Mouse (Mus musculus) spleen, postnatal 4 days (tissue): Measurements from ENCODE around the gene Plekho2.

ENCODE experiments used
- DNase-seq, 2 experiments: peaks; one replicate each; pipeline ENCODE4 v3.0.0; 2022; ENCODE audit warnings: low spot score in 2 of 2

Gene Plekho2

DNA sequence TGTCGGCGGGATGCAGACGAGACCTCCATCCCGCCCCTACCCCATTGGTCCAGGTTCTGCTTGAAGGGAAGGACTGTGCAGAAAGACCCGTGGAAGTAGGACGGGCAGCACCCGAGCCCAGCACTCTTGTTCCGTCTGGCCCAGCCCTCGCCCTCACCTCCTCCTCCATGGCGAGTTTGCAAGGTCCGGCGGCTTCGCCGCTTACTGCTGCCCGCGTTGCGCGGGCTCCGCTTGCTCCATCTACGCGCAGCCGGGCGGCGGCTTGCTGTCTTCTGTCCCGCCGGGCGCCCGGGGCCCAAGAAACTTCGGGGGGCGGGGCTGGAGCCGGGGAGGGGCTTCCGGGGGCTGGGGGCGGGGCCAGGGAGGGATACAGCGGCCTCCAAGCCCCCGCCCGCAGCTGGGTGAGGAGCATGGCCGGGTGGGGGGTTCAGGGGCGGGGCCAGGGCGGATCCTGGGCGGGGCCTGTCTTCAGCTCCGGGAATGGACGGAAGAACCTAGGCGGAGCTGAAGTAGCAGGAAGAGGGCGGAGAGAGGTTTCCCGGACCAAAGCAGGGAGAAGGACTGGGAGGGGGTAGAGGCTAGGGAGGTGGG lies at the start of gene Plekho2:
Gene Plekho2, minus strand, starts transcription at position 260 of the 591 bp plus-strand sequence.
- peak; percentile 94 to 97 for DNase-seq

DNA sequence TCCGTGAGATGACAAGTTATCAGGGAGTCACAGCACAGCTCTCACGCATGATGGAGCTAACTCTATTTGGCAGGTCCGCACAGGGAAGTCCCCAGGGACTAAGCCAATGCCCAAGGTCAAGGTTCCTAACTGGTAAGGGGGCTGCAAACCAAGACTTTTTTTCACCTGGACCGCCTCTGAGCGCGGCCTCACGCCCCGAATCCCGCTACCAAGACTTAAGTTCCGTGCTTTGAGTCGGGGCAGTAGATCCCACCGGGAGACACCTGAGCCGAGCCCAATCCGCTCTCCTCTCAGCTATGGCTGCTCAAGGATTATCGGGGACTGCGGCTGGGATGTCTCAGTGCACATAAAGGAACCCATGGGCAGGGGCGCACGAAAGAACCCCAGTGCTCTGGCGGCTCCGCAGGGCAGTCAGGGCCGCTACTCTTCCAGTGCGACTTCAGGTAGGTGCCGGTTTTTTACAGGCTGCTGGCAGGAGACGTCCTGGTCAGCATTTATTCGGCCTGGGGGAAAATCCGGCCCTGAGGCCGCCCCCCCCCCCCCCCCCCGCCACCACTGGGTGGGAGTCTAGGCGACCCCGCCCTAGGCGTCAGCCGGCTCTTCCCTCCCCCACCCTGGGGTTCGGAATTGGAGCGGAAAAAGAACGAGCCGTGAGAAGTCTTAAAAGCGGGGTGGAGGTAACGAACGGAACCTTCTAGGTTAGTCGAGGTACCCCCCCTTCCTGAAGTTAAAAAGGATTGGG lies 49.4 kb upstream of the Plekho2 start, which contains the start of gene Rbpms2:
Gene Rbpms2, plus strand, starts transcription at position 624 of the 742 bp plus-strand sequence.
- DNase-seq = no peak

DNA sequence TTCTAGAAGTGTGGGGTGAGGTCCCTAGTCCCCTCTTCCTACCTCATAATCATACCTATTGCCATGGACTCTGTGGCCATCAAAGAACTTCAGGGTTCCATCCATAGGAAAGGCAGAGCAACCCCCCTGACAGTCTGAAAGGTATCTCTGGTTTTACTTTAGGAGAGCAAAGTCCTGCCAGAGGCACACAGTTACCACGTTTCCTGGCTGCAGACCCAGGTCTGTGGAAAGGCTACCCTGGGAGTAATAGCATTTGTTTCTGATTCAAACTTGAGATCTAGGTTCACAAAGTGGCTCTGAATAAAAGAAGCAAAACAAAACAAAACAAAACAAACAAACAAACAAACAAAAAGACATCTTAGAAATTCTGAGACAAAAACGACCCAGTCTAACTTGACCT lies 44.4 kb upstream of the Plekho2 start:
- DNase-seq = no peak

DNA sequence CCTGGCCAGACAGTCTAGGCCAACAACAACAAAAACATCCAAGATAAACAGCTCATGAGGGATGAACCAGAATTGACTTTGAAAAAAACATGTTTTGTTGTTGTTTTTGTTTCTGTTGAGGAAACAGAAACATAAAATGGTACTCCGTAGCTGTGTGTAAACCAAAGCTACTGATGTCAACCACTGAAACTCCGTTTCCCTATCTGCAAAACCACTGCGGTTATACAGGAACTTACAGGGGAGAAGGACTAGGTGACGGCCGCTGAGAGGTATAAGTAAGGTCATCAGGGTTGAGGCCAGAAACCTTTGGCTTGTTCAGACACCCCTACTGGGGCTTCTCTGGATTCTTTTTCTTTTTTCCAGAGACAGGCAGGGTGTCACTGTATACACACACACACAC lies 43.0 kb upstream of the Plekho2 start:
- no peak for DNase-seq

DNA sequence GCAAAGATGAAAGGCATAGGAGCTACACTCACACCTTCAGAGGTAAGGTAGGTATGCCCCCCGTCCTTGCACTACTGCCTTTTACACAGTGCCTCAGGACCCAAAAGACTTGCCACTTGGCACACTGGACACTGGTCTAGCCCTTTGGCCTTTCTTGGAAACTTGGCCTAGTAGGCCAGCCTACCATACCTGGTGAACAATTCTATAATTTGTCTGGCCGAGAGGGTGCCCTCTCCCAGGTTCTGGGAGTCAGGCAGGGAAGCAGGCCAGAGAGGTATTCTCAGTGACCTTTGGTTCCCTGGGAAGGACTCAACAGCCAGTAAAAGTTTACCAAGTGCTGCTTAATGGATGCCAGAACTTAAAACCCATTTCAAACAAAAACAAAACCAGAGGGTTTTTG lies 41.8 kb upstream of the Plekho2 start:
- DNase-seq = no peak

DNA sequence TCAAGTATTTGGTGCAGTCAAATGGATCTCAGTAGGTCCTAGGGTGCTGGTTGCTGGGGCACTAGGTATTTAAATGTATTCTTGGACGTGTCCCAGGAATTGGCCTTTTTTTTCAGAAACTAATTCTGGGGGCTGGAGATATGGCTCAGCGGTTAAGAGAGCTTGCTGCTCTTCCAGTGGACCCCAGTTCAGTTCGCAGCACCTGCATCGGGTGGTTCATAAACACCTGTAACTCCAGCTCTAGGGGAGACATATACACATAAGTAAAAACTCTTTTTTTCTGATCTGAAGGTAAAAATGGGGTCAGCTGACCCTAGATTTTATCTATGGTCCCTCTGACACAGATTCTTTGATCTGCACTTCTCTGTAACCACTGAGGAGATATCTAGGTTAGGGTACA lies 41.4 kb upstream of the Plekho2 start:
- DNase-seq = no peak

DNA sequence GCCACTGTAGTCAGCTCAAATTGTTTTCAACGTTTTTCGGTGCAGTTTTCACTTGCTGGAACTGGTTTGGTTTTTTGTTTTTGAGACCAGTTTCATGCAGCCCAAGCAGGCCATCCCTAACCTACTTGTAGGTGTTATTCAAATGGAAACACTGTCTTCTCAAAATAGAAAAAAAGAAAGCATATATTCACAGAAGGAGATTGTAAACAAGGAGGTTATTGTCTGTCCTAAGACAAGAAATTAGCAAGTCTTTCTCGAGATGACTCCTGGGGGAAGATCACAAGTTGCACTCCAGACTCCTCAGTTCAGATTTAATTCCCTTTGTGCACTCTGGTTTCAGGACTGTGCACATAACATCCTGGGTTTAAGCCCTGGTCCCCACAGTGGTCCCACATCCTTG lies 39.5 kb upstream of the Plekho2 start:
- no peak for DNase-seq

DNA sequence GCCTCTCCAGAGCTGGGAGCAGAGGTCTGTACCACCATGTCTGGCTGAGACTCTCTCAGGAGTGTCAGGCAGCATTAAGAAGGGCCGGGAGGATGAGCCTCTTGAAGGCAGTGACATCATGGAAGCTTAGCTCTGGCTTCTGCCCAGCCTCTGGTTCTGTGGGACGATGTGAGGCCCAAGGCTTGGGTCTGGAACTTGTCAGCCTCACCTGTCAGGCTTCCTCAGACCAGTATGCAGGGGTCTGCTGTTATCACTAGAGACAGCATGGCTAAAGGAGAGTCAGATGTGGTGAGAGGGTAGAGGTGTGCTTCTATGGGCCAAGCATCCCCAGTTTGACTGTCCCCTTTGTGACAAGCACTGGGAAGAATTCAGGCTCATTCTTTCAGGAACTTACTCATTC lies 33.3 kb upstream of the Plekho2 start:
- no peak for DNase-seq

DNA sequence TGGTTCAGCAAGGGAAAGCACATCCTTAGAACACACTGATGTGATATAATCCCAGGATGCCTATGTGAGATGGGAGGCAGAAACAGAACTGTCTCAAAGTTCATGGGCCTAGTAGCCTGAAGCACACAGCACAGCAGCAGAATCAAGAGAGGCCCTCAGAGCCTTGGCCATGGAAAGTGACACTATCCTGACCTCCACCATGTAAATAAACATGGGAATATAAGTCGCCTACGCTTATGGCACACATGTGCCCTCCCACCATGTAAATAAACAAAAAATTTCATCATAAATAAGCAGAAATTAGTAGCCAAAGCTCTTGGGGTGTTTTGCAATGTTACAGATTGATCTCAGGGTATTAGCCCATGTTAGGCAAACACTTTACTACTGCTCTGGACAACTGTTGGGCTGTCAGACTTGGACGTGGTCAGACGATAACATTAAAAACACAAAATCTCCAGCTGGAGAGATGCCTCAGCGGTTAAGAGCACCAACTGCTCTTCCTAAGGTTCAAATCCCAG lies 32.2 kb upstream of the Plekho2 start:
- DNase-seq = no peak

DNA sequence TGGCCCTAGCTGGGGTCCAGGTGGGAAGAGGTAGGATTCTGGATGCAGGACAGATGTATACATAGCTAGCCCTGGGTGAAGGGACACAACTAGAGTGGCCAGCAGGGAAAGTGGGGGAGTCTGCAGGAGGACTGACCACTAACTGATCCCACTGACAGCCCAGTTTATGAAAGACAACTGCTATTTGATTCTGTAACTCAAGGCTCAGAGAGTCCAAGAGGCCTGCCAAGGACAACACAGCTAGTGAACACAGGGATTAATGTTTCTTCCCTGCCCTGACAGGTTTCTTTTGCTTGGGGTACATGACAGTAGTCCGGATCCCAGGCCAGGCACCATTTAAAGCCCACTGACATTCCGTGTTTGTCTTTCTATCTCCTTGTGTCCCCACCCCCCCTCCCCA lies 27.3 kb upstream of the Plekho2 start:
- no peak for DNase-seq

DNA sequence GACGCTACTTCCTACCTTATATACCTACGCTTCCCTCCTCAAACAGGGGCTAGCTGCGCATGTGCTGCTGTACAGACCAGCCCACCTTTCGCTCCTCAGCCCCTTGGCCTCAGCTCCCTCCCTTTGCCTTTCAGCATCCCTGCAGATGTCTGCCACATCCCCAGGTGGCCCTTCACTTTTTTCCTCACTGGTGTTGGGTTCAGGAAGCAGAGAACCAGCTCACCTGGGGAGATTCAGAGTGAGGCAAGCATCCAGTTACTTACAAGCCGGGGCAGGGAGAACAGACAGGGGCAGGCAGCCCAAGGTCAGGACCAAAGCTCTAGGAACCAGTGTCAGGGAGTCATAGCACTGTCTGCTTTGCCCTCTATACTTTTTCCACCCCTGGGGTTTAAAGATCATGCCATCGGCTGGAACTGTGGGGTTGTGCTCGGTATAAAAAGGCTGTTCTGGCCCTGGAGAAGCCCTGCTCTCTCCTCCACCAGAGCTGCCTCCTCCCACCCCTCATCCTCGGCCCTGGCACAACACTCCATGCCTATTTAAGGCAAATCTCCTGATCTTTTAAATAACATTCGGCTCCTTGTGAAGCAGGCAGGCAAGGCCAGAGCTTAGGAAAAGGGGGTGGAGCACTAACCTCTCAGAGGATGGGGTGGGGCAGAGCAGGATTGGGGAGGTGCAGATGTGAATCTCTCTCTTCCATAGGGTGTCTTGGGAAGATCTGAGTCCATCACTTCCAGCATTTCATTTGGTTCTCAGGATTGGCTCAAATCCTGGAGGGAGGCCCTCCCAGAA lies 26.7 kb upstream of the Plekho2 start:
- no peak for DNase-seq

DNA sequence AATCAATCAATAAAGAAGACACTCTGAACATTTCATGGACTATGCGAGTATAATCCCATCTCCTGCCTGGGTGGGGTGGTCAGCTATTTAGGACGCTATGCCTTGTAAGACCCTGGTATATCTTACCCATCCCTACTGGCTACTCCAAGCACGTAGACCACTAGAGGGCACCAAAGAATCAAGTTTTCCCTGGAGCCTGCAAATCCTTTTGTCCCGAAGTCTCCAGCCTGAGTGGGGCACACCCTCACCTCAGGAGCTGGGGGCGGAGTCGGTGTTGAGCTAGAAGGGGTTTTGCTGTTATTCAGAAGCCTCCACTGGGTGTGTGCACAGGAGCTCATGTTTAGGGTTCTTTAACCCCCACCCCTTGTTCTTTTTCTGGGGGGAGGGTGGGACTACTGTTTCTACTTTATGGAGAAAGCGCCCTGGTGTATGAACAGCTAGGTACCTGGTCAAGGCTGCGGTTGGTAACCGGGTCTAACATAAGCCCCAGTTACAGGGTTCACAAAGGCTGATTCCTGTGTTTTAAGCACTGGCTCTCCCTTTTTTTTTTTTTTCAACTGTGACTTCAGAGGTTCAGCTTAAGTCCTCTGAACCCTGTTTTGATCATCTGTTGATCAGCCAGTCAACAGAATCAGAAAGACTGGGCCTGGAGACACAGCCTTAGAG lies 25.8 kb upstream of the Plekho2 start:
- DNase-seq = peak; percentile 28 to 65

DNA sequence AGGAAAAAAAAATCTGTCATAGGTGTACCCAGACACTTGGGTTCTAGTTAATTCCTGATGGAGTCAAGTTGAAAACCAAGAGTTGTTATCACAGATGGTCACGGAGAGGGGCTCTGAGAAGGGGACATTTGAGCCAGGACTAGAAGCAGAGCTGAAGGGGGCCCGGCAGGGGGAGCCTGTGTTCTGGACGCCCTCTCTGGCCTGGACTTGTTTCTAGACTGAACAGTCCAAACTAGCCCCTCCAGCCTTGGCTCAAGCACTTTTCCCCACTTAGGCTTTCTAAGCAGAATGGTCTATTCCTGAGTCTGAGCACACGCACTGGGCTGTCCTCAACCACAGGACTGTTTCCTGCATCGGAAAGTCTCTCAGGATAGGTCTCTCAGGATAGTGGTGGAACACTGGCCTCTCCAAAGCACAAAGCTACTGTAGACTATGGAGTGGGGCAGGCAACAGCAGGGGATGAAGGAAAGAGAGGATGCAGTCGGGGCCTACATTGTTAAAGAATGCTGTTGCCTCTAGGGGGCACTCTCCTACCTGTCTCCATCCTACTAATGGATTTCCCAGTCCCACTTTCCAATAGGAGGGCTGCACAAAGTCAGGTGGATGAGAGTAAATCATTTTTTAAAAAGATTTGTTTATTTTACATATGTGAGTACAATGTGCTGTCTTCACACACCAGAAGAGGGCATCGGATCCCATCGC lies 23.7 kb upstream of the Plekho2 start:
- no peak for DNase-seq

DNA sequence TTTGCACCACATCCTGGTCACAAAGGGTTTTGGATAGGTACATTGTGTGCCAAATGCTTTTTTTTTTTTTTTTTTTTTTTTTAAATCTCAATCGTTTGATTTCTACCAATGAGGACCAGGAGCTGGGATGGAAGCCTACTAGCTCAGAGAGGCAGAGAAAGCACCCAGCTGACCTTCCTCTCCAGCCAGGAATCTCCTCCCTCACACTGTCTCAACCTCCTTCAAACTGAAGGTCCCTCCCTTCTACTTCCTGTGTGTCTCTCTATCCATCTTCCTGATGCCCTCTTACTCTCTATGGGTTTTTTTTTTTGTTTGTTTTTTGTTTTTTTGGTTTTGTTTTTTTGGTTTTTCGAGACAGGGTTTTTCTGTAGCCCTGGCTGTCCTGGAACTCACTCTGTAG lies 21.1 kb upstream of the Plekho2 start:
- no peak for DNase-seq

DNA sequence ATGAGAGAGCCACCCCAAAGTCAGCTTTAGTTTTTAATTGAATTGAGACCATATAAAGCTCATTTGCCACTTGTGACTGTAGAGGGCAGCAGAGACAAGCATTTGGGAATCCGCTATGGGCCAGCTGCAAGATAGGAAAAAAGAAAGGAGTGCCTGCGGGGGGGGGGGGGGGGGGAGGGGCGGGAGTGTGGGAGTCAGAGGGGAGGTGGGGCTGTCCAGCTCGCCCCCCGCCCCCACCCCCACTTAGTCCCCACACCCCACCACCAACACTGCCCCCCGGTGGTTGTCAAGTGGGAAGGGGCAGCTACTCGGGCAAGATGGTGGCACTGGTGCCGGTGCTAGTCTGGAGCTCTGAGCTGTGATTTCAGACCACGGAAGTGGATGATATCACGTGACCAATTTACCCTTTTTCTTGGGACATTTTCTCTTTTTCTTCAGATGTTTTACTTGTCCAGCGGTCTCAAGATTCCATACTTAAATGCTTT lies 19.0 kb upstream of the Plekho2 start:
- DNase-seq = peak; percentile 48 to 70

DNA sequence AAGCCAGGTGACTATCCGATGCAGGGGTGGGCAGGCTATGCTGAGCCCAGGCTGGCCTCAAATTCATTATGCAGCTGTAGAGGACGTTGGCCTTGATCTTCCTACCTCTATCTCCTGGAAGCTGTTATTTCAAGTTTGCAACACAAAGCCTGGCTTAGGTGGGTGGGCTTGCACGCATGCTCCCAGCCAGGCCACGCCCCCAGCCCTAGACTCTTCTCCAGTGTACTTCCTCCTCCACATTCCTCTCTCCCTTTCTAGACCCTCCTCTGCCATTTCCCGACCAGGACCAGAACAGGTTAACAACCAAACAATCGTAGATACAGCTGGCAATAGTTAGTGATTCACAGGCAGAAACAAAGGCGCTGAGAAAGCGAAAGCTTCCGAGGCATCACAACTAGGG lies 13.8 kb upstream of the Plekho2 start:
- no peak for DNase-seq

DNA sequence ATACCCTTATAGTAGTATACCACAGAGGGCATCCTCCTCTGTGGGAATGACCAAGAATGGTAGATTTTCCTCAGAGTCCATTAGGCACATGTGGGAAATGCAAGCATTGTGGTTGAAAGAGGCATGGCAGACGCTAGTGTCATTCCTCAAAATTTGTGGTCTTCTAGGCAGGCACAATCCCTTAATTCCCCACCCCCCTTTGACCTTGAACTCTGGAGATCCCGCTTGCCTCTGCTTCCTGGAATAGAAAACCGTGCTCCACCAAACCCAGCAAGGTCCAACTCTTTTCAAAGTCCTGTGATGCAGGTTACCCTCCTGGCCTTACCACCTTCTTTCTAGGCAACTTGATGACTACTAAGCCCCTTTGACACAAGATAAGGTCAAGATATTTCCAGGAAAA lies 12.9 kb upstream of the Plekho2 start:
- no peak for DNase-seq

DNA sequence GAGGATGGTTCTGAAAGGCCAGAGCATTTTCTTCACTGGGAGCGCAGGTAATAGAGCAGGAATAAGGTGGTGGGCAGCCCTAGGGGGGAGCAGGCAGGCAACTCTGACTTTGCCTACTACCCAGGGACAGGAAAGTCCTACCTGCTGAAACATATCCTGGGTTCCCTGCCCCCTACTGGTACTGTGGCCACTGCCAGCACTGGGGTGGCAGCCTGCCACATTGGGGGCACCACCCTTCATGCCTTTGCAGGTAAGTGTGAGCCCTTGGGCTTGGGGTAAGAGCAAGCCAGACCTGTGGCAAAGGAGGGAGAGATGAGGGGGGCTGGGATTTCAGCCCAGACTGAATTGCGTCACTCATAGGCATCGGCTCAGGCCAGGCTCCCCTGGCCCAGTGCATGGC lies 9.3 kb upstream of the Plekho2 start:
- no peak for DNase-seq

DNA sequence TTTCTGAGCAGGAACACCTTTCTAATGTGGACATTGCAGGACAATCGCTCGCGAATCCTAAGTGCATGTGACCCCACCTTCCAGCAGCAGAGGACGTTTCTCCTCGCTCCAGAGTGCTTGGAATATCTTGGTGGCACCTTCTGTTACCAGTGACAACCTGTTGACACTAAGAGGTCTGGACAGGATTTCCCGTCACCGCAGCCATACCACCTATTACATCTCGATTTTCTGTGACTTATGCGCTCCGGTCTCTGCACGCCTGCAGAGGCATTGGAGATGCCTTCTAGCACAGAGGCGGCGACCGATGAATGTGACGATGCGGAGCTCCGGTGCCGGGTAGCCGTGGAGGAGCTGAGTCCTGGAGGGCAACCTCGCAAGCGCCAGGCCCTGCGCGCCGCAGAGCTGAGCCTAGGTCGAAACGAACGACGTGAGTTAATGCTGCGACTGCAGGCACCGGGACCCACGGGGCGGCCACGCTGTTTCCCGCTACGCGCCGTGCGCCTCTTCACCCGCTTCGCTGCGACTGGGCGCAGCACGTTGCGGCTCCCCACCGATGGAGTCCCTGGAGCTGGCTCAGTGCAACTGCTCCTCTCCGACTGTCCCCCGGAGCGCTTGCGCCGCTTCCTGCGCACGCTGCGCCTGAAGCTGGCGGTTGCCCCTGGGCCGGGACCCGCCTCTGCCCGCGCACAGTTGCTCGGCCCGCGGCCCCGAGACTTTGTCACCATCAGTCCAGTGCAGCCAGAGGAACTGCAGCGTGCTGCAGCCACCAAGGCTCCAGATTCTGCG lies 7.9 kb upstream of the Plekho2 start:
- peak; percentile 56 to 81 for DNase-seq

DNA sequence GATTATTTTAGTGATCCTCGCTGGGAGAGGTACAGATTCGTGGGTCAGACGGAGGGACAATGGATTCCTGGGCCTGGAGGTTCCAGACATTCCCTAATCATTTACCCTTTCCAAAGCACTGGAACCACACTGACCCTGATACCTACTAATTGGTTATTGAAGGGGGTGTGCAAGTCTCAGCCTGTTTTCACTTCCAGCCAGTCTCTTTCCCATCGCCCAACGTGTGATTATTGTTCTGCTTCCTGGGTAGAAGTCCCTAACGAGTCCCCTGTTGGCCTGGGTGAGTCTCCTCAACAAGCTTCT lies 7.4 kb upstream of the Plekho2 start:
- no peak for DNase-seq
